Mouse (Mus musculus) adrenal gland, adult (tissue): Measurements from ENCODE around the gene Large1.
A peak's percentile ranks its signal among the peaks of the same experiment; 100 is the strongest.
"Not testable (repeated sequence)": the region's sequence is repeated elsewhere in the genome, so short reads cannot be mapped to it uniquely, and the experiment has no call there.

Experiments used
- DNase-seq, 2 experiments: peaks; one replicate each; pipeline ENCODE4 v3.0.0; 2022 to 2023; ENCODE audit warnings: low spot score in 1 of 2; ENCODE audit not compliant: inconsistent age in 2 of 2

Large1 gene

DNA sequence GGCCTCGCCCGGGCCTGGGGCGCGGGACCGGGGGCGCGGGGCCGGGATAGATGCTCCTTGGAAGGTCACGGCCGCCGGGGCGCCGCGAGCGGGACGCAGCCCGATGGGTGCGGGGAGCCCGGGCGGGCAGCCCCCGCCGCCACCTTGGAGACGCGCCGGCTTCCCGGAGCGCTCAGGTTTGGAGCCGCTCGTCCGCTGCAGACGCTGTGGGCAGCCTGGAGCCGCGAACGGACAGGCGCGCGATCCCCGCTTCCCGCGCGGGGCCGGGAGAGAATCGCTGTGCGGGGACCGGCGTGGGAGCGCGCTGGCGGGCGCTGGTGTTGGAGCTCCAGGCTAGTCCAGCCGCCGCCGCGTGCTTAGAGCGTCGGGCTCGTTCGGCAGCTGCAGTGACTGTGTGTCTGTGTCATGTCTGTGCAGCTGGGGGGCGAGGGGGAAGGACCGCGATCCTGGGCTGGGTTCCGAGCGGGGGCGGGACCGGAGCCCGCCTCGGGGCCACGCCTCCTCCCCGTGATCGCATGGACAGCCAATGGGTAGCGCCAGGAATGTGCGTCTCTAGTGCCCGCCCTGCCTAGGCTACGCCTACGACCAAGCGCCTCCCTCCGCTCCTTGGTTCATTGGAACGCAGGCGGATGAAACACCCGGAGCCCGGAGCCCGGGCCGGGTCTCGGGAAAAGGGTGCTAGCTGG, at the start of gene Large1:
Gene Large1 (minus strand): TSS at position 433 of the 686 bp plus-strand sequence.
- peak; percentile 99 for DNase-seq

DNA sequence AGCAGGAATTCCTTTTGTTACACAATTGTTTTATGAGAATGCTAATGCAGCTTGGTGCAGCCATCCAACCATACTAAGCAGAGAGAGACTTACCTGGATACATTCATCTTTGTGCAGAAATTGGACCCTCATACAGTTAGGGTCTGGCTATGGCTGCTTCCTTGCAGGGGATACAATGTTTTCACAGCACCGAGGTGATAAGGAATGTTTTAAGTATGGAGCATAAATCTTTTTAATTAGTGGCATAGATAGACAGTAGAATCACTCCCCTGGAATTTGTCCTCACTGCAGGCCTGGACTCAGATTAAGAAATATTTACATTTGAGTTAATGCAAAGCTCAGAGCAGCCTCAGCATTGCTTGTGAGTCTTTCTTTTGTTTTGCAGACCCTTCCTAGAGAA, 47.0 kb upstream of the Large1 start:
- DNase-seq = no peak

DNA sequence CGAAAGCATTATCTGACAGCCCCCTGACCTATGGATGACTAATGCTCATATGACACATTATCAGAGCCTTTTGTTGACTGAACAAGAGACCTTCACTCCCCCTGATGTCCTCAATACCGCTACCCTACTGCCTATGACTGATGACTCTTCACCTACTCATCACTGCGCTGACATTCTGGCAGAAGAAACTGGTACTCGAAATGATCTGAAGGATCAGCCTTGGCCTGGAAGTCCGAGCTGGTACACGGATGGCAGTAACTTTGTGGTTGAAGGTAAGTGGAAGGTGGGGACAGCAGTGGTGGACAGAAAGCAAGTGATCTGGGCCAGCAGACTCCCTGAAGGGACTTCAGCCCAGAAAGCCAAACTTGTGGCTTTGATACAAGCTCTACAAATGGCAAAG, 19.7 kb upstream of the Large1 start:
- DNase-seq = peak in 1 of 2 experiments; percentile 76

DNA sequence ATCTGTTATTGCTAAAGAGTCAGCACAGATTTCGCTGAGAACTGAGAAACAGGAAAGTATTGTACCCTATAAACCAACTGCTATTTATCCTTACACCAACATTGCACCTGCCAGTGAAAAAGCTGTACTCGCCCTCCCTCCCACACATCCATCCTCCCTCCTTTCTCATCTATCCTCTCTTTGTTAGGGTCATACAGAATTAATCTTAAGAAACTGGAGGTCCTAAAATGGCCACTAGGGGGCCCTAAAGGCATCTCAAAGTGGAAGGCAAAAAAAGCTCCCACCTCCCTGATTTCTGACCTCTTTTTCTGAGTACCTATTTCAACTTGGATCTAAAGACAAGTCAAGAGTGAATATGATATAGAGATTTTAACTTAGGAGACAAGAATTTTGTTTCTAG, 2.6 kb upstream of the Large1 start:
- DNase-seq = peak; percentile 33 to 88

DNA sequence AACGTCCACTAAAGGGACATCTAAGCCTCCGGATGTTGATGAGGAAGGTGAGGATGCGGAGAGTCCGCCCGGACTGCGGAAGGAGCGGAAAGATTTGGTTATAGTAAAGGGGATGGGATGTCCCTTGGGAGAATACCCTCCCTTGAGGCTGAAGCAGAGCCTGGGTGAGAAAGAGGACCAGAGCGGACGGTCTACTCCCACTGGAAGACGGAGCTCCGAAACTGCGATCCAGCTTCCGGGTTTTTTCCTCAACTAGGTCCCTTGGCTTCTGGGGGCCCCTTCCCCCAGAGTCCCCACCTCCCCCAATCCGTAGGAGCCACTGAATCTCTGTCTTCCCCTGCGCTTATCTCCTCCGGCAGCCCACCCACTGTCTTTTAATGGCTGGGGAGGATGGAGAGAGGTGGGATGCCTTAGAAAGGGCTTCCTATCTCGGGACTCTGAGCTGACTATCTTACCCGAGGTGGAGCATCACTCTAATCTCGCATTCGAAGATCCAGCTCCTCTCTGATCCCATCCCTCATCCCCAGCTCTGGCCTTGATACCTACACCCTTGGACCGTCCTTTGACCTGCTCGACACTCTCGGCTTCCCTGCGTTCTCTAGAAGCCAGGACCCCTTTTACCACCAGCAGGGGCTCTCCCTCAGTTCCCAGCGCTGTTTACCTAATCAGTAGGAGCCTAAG, 1.0 kb upstream of the Large1 start:
- peak in 1 of 2 experiments; percentile 58 for DNase-seq

DNA sequence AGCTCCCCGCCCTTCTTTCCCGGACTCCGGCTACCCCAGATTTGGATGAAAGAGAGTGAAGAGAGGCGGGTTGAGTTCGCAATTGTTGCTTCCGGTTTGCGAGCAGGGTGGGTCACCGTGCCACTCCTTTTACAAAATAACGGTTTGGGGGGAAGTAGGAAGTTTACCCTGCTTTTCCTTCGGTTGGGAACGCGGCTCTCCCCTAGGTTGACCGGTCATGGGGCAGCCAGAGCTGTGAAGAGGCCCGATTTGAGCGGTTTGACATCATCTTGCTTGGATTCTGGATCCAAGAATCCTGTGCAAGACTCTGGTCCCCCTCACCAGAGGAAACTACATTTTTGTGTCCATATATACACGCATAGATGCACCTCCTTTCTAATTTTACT, 447 bp upstream of the Large1 start:
- DNase-seq = no peak

DNA sequence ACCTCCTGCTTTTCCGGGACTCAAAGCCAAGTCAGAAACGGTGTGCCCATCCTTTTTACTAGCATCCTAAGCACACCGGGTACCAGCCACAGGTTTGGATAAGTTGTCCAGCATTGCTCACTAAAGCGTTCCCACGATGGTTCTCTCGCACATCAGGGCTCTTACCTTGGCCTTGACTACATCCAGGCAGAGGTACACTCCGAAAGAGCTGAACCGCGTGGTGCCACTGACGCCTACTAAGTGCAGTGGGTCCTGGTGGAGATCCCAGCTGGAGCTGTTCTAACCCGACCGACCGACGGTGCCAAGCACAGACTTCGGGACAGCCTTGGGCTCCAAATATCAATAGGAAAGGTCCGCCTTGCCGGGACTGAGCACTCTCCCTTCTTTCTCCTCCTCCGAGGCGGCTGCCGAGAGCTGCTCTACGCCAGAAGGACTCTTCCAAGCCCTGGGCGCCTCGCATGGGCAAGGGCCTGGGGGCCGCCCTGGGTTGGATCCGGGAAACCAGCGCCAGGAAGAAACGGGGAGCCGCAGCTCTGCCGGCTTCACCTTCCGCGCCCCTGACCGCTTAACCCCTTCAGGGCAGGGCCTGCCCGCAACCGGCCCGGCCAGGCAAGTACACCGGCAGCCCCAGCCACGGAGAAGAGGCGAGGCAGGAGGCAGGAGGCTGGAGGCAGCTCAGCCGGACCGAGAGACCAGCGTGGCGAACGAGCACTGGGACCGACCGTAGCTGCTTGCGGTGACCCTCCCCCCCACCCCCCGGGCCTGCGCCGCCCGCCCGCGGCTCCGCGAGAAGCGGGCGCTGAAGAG, 836 bp downstream of the Large1 start:
- peak; percentile 59 to 87 for DNase-seq

DNA sequence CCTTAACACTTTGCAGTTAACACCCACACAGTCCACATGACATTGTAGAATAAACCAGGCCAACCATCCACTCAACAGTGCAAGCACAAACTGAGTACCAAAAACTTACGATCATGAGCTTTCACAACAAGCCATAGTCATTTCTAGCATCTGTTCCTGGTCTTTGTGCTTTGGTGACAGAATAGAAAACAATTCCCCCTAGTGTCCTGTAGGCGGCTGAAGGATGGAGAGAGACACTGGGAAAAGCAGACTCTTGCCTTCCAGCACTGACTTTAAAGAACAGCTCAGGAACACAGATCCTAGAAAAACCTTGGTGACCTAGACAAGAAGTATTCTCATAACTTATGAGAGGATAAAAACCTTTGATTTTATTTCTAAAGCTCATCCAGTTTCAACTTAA, 3.0 kb downstream of the Large1 start:
- DNase-seq = peak in 1 of 2 experiments; percentile 65

DNA sequence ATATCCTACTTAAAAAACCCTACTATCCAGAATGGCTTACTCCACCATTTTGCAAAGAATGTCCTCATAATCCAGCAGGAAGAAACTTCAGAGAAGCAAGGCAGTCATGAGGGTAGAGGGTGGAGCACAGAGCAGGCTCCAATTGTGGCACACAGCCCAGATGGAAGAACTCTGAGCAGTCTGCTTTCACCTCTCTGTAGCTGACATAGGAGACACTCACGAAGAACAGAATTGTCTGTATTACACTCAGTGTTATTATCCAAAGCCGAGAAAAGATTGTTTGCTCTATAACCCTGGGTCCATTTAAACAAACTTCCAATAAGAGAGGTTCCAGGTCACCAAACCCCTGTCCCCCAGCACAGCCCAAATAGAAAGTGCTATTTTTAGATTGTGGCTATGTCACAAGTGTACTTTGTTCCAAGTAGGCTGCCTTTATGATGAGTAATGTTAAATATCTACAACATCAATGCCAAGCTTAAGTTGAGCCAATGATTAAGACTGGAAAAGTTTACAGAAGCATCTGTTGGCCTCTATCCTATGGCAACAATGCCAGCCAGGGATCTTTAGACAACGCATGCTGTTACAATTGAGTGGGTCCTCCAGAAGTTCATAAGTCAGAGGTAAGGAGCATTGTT, 10.5 kb downstream of the Large1 start:
- peak; percentile 12 to 56 for DNase-seq

DNA sequence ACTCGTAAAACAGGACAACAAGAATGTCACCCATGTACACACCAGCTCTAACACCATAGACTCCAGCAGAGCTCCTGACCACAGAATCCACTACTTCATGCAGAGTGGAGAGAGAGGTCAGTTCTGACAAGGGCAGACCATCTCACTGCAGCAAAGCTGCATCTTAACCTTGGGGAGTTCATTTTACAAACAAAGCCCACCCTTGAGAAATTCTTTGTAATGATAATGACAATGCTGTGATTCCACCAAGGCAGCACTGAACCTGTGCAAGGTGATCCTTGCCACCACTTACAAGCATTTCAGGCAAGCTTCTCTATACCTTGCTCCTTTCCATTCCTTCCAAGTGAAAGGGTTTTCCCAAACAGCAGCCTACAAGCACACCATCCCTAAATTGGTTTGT, 16.5 kb downstream of the Large1 start:
- DNase-seq = no peak

DNA sequence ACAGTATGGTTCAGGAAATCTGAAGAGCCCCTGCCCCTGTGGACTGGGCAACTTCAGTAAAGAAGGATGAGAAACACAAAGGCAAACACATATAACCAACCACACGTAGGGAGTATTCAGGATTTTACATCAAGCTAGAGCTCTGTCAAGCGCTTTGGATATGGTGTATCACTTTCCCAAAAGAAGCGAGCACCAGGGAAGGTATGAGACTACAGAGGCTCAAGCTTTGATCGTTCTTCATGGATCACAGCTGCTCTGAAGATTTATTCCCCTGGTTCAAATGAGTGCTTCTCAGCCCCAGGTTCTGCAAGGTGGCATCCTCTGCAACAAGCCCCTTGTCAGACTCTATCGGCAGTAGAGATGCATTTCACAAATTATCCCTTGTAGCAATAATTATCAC, 24.2 kb downstream of the Large1 start:
- DNase-seq = no peak

DNA sequence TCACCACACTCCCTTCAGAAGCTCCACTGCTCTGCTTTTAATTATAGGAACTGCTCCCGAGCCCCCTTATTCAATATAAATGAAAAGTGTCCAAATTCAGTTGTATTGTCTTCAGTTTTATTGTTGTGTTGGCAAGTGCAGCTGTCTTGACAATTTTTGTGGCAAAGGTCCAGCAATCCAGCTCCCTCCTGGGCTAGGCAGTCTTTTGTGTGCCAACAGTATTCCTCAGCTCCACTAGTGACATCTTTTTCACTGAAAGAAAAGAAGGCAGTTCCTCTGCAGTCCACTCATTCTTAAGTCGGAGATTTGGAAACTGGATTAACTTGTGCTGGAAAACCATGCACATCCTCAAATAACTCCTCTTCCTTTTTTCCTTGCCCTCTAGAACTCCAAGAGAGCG, 25.3 kb downstream of the Large1 start:
- DNase-seq = peak in 1 of 2 experiments; percentile 37

DNA sequence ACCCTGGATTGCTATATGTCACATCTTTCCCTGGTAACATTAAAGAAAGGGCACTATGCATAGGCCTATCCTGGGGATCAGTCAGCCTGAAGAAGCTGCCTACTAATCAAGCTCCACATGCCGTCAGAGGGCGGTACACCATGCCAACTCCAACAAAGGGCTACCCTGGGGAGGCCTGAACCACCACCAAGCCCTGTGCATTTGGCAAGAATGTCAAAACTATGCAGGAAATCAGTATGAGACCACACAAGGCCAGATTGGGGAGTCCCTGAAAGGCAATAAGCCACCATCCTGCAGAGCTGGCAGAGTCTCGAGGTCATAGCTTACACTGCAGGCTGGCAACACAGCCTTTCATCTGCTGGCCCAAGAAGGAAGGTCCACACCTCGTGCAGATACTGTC, 28.7 kb downstream of the Large1 start:
- DNase-seq = peak; percentile 55 to 89

DNA sequence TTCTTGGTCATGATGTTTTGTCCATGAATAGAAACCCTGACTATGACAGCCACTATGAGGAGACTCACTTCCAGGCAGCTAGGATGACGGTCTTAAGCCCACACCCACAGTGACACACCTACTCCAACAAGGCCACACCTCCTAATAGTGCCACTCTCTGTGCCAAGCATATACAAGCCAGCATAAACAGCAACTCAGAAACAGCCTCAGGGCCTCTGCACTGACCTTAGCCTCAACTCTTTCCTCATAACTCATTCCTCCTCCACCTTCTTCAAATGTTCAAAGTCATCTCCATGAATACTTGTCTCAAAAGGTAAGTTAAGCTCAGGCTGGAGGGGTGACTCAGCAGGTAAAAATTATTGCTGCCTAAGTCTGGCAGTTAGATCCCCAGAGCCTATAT, 29.7 kb downstream of the Large1 start:
- DNase-seq = no peak

DNA sequence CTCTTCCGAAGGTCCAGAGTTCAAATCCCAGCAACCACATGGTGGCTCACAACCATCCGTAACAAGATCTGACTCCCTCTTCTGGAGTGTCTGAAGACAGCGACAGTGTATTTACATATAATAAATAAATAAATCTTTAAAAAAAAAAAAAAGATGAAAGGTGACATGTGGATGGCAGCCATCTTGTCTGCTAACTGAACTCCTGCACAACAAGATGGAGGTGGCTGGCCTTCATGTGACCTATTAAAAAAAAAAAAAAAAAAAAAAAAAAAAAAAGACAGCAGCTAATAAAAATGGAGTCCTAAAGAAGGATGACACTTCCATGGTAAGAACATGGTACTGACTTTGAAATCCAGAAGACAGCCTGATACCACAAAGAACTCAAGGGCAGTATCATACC, 33.8 kb downstream of the Large1 start:
- not testable (repeated sequence) for DNase-seq

DNA sequence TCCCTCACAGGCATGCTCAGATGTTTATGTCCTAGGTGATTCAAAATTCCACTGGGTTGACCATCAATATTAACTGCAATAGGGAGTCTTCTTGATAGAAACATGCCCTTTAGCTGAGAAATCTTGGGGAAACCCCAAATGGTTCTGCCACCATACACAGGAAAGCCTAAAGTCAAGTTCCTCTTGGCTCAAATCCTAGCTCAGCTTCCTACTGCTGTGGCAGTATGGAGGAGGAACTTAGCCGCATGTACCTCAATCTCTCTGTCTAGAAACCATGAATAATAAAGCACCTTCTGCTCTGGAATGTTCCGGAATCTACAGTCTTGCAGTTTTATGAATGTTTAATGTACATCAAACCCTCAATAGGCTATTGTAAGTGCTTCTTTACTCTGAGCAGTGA, 39.4 kb downstream of the Large1 start:
- no peak for DNase-seq

DNA sequence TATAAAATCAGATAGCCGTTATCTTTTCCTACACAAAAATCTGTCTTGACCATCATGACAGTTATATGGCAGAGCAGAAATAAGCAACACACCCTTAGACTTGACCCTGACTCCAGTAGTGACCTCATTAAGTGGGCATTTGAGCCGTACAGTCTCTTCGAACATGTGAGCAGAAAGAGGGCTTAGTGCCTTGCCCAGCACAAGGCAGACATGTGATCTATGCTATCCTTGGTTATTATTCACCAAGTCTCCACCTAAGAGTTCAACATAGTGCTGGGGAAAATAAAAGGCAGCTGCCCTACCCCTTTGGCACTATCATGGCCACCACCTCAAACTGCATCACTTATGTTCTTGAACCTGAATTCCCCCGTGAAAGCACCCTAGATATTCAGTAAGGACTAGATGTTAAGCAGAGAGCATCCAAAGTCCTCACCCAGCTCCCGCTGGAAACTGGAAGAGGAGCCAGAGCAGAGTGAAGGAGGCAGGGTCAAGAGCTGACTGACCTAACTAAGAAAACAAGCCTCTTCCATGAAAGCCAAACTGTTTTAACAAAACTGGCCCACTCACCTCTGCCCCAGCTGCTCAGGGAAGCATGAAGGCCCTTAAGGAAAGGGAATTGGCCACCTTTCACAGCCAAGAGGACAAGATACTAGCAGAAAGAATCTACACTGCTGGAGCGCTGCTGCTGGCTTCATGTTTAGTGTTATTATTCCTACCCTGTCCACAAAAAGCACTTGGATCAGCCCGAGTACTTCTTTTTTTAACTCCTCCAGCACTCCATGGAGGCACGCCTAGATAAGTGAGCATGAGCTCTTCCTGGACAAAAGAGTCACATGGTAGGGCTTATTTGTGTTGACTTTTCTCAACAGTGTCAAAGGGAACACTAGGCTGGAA, 40.4 kb downstream of the Large1 start:
- peak in 1 of 2 experiments; percentile 36 for DNase-seq

DNA sequence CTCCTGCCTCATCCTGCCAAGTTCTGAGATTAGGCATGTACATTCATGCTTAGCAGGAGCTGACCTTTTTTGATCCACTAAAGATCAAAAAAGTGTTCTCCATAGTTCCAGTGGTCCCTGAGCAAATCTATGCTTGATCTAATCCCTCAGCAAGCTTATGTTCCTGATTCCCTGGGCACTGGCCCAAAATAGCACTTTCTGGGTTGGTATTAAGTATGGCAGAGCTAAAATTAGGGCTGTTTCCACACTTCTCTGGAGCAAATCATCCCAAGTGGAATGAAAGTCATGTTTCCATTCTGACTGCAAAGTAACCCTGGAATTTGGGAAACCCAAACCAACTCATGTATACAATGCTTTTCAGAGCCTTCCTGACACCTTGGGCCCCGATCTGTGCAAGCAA, 42.9 kb downstream of the Large1 start:
- no peak for DNase-seq

DNA sequence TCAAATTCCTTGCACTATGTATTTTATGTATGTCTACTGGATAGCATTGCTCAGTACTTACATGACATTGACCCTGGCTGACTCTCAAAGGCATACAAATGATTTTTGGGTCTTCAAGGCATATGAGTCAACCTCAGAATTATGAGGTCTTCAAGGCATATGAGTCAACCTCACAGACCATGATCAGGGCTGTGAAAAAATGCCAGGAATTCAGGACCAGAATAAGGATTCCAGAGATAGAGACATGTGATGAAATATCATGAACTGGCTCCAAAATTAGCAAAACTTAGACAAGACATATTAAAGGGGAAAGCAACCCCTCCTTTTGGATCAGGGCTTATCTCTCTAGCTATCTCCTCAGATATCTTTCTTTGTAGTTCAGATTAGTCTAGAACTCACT, 43.3 kb downstream of the Large1 start:
- peak in 1 of 2 experiments; percentile 69 for DNase-seq

DNA sequence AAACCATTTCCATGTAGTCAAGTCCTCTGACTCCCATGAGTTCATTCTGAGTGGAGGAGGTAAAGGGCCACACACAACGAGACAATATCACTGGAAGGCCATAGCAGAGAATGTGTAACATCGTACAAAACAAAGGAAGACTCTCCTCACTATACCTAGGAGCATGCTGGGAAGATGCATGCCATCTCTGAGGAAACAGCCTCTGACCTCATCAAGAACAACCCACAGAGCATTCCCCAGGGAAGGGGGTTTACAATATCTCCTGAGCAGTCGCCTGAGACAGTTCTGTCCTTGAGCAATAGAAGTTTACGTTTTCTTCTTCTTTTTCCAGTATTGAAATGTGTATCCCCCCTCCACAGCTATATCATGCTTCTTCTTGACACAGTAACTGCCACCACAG, 49.4 kb downstream of the Large1 start:
- no peak for DNase-seq
